Mouse (Mus musculus) heart, embryonic 11.5 days (tissue): ENCODE results near the gene Agap2. TPM values are rescaled to one million over a fixed set of nuclear protein-coding genes. Genes with fewer than 3 reads are reported as not detected.

ENCODE experiments used
- ATAC-seq: fragments of 200-750 bp; cut with Nextera tagmentation; replicated peaks from 2 replicates; pipeline ENCODE4 v1.8.0; 2017; ENCODE audit warnings: moderate library complexity; ENCODE audit not compliant: insufficient number of reproducible peaks, low FRiP score, low TSS enrichment
- H3K27ac ChIP-seq: fragments of 300-500 bp; sonication (generic); 2 replicates; pipeline ENCODE4 v1.5.1; 2014; ENCODE audit warnings: mild to moderate bottlenecking, low read depth, low read length
- H3K27me3 ChIP-seq: fragments of 300-500 bp; sonication (generic); 2 replicates; pipeline ENCODE4 v1.6.1; 2014; ENCODE audit warnings: mild to moderate bottlenecking, low read length, mixed read lengths; ENCODE audit not compliant: control insufficient read depth, insufficient read depth
- H3K36me3 ChIP-seq: fragments of 300-500 bp; sonication (generic); 2 replicates; pipeline ENCODE4 v1.6.1; 2014; ENCODE audit warnings: mild to moderate bottlenecking, low read length, moderate library complexity, mixed read lengths; ENCODE audit not compliant: control insufficient read depth, insufficient read depth
- H3K4me1 ChIP-seq: fragments of 300-500 bp; sonication (generic); 2 replicates; pipeline ENCODE4 v1.6.1; 2014; ENCODE audit warnings: low read length; ENCODE audit not compliant: control insufficient read depth, insufficient read depth
- H3K4me2 ChIP-seq: fragments of 300-500 bp; sonication (generic); 2 replicates; pipeline ENCODE4 v1.6.1; 2014; ENCODE audit warnings: mild to moderate bottlenecking, moderate library complexity
- H3K4me3 ChIP-seq: fragments of 300-500 bp; sonication (generic); 2 replicates; pipeline ENCODE4 v1.5.1; 2014; ENCODE audit warnings: low read depth, low read length
- H3K9ac ChIP-seq: fragments of 300-500 bp; sonication (generic); 2 replicates; pipeline ENCODE4 v1.6.1; 2014; ENCODE audit warnings: mild to moderate bottlenecking, low read depth, low read length, moderate library complexity
- H3K9me3 ChIP-seq: fragments of 300-500 bp; sonication (generic); replicated peaks from 2 replicates; pipeline ENCODE4 v1.6.1; 2016; ENCODE audit warnings: low read length; ENCODE audit not compliant: control insufficient read depth
- WGBS: fragments of 180-500 bp; shearing (Covaris S2); extraction: QIAGEN DNeasy Blood & Tissue Kit; methylation state at CpG from one replicate; pipeline ENCODE4 v1.1.7; 2014; ENCODE audit not compliant: insufficient replicate concordance; 5-methylcytosine and 5-hydroxymethylcytosine counted together
- polyA plus RNA-seq: library from polyadenylated mRNA; unstranded; fragments of >200 nt; fragmentation: Nextera tagmentation; extraction: Ambion mirVana; gene quantifications from 2 replicates; pipeline ENCODE4 v1.2.1, GENCODE M21; 2014

Agap2 gene
- 0.42 and 0.63 TPM in 2 replicates for polyA plus RNA-seq

GRCm38 (mm10) chr10:127075080-127075479 is at the start of gene Agap2:
Gene Agap2, plus strand, starts transcription at chr10:127075284.
- H3K4me2 ChIP-seq = no peak within 1 kb of the TSS

GRCm38 (mm10) chr10:127030336-127031296 is 44.5 kb upstream of the Agap2 start, which contains the start of gene Tsfm:
Gene Tsfm, minus strand, starts transcription at chr10:127030840.
- no peaks in the 10 kb centered on the region for H3K9me3 ChIP-seq

More at GRCm38 (mm10) chr10:127075080-127075479, at the start of gene Agap2:
- Histone ChIP-seq H3K27me3 (peaks cover 47% of the 10 kb centered on the region), H3K9me3 (no peaks in the 10 kb centered on the region), H3K27ac (no peak within 1 kb of the TSS), H3K9ac (no peak within 1 kb of the TSS), H3K4me1 (peaks cover 16% of the 10 kb centered on the region), H3K4me3 (no peak within 1 kb of the TSS), H3K36me3 (no peaks in the 10 kb centered on the region)
- ATAC-seq = no peak
- 50% methylated on average over 9 of the region's 9 CpGs for WGBS

GRCm38 (mm10) chr10:127033301-127033741 is 41.8 kb upstream of the Agap2 start:
- Histone ChIP-seq H3K27me3 (no peaks in the 10 kb centered on the region), H3K4me3 (no peak overlapping the region), H3K36me3 (peaks cover 3% of the 10 kb centered on the region), H3K4me2 (no peak overlapping the region), H3K9me3 (no peaks in the 10 kb centered on the region), H3K4me1 (no peaks in the 10 kb centered on the region), H3K9ac (no peak overlapping the region), H3K27ac (no peak overlapping the region)
- WGBS = 79% methylated on average over 8 of the region's 8 CpGs
- ATAC-seq = no peak

More at GRCm38 (mm10) chr10:127030336-127031296, 44.5 kb upstream of the Agap2 start, which contains the start of gene Tsfm:
- H3K9ac ChIP-seq = peak within 1 kb of the TSS; percentile 96
- H3K27ac ChIP-seq = peak within 1 kb of the TSS; percentile 86
- H3K4me1 ChIP-seq = no peaks in the 10 kb centered on the region
- H3K36me3 ChIP-seq = peaks cover 25% of the 10 kb centered on the region
- WGBS = 6% methylated on average over 56 of the region's 56 CpGs
- H3K4me3 ChIP-seq = peak within 1 kb of the TSS; percentile 91
- H3K4me2 ChIP-seq = peak within 1 kb of the TSS; percentile 88
- ATAC-seq = peak; percentile 82
- H3K27me3 ChIP-seq = no peaks in the 10 kb centered on the region

GRCm38 (mm10) chr10:127036273-127036672 is 38.8 kb upstream of the Agap2 start:
- Histone ChIP-seq H3K4me2 (no peak overlapping the region), H3K27me3 (peaks cover 8% of the 10 kb centered on the region), H3K9ac (no peak overlapping the region), H3K4me3 (no peak overlapping the region), H3K27ac (no peak overlapping the region), H3K4me1 (no peaks in the 10 kb centered on the region), H3K36me3 (no peaks in the 10 kb centered on the region), H3K9me3 (no peaks in the 10 kb centered on the region)
- no peak for ATAC-seq
- WGBS = 75% methylated on average over 12 of the region's 12 CpGs

- no peaks in the 10 kb centered on the region for H3K9me3 ChIP-seq
- no peak overlapping the region for H3K4me3 ChIP-seq
- peaks cover 8% of the 10 kb centered on the region for H3K27me3 ChIP-seq
- H3K27ac ChIP-seq = no peak overlapping the region
- no peak overlapping the region for H3K4me2 ChIP-seq
- no peaks in the 10 kb centered on the region for H3K36me3 ChIP-seq
- H3K9ac ChIP-seq = no peak overlapping the region
- no peaks in the 10 kb centered on the region; the same call in 1 of the 2 replicates for H3K4me1 ChIP-seq
- WGBS = 70% methylated on average over 12 of the region's 12 CpGs
- ATAC-seq = no peak
Measured at GRCm38 (mm10) chr10:127037641-127038040, 37.4 kb upstream of the Agap2 start.

GRCm38 (mm10) chr10:127040569-127041214 is 34.4 kb upstream of the Agap2 start:
- Histone ChIP-seq H3K27me3 (peaks cover 8% of the 10 kb centered on the region), H3K4me2 (peak overlapping the region; percentile 98), H3K36me3 (peaks cover 3% of the 10 kb centered on the region; the same call in 1 of the 2 replicates), H3K9me3 (no peaks in the 10 kb centered on the region), H3K4me3 (peak overlapping the region; percentile 84), H3K27ac (no peak overlapping the region), H3K9ac (peak overlapping the region; percentile 80), H3K4me1 (no peaks in the 10 kb centered on the region; the same call in 1 of the 2 replicates)
- 2% methylated on average over 20 of the region's 20 CpGs for WGBS
- ATAC-seq = no peak

GRCm38 (mm10) chr10:127041274-127041766 is 33.8 kb upstream of the Agap2 start, which contains the start of the genes Mettl1 and Eef1akmt3:
Gene Mettl1, plus strand, starts transcription at chr10:127041414.
Gene Eef1akmt3, minus strand, starts transcription at chr10:127041513.
- WGBS = under 1% methylated on average over 28 of the region's 28 CpGs
- H3K4me1 ChIP-seq = no peaks in the 10 kb centered on the region; the same call in 1 of the 2 replicates
- H3K27me3 ChIP-seq = peaks cover 8% of the 10 kb centered on the region
- H3K4me3 ChIP-seq = peak within 1 kb of the TSS; percentile 84
- peaks cover 3% of the 10 kb centered on the region; the same call in 1 of the 2 replicates for H3K36me3 ChIP-seq
- H3K4me2 ChIP-seq = peak within 1 kb of the TSS; percentile 98
- no peaks in the 10 kb centered on the region for H3K9me3 ChIP-seq
- peak; percentile 59 for ATAC-seq
- peak within 1 kb of the TSS; percentile 66; the same call in 1 of the 2 replicates for H3K27ac ChIP-seq
- H3K9ac ChIP-seq = peak within 1 kb of the TSS; percentile 80
